Mouse (Mus musculus) layer of hippocampus, adult 18-20 months (tissue): Measurements from ENCODE around the gene Sh2b1. TPM values are rescaled to one million over a fixed set of nuclear protein-coding genes. Genes with fewer than 3 reads are reported as not detected.

ENCODE experiments used
- DNase-seq, 2 experiments: peaks; one replicate each; pipeline ENCODE4 v3.0.0; 2022; ENCODE audit warnings: low spot score in 2 of 2
- total RNA-seq, 2 experiments: library from RNA; stranded (reverse); gene quantifications; 2 replicates each; pipeline ENCODE4 v1.2.3; 2021

Gene Sh2b1
- total RNA-seq, 2 experiments from 2014 or later, result 75.0 to 76.4 TPM

GRCm38 (mm10) chr7:126481699-126482098, 6.5 kb upstream of the Sh2b1 start:
- DNase-seq, result no peak

- DNase-seq, result peak in 1 of 2 experiments; percentile 22
Measured at GRCm38 (mm10) chr7:126474486-126474955, 703 bp downstream of the Sh2b1 start.

- DNase-seq, result no peak
Measured at GRCm38 (mm10) chr7:126473470-126474086, 1.6 kb downstream of the Sh2b1 start.

GRCm38 (mm10) chr7:126472713-126473112, 2.5 kb downstream of the Sh2b1 start:
- DNase-seq, result no peak

GRCm38 (mm10) chr7:126472306-126472705, 2.9 kb downstream of the Sh2b1 start:
- DNase-seq, result no peak

GRCm38 (mm10) chr7:126471853-126472252, 3.4 kb downstream of the Sh2b1 start:
- no peak for DNase-seq

GRCm38 (mm10) chr7:126471361-126471760, 3.9 kb downstream of the Sh2b1 start:
- DNase-seq, result no peak

- no peak for DNase-seq
Measured at GRCm38 (mm10) chr7:126470077-126470476, 5.1 kb downstream of the Sh2b1 start.

- no peak for DNase-seq
Measured at GRCm38 (mm10) chr7:126467834-126468627, 7.2 kb downstream of the Sh2b1 start.

GRCm38 (mm10) chr7:126467271-126467670, 8.0 kb downstream of the Sh2b1 start:
- DNase-seq, result peak in 1 of 2 experiments; percentile 36

GRCm38 (mm10) chr7:126466707-126467106, 8.5 kb downstream of the Sh2b1 start:
- no peak for DNase-seq

GRCm38 (mm10) chr7:126466116-126466515, 9.1 kb downstream of the Sh2b1 start:
- DNase-seq, result no peak

GRCm38 (mm10) chr7:126465246-126466030, 9.8 kb downstream of the Sh2b1 start:
- no peak for DNase-seq

- no peak for DNase-seq
Measured at GRCm38 (mm10) chr7:126464836-126465235, 10.4 kb downstream of the Sh2b1 start.

GRCm38 (mm10) chr7:126464121-126464520, 11.1 kb downstream of the Sh2b1 start:
- DNase-seq, result no peak

GRCm38 (mm10) chr7:126463547-126463946, 11.7 kb downstream of the Sh2b1 start:
- no peak for DNase-seq

GRCm38 (mm10) chr7:126463004-126463403, 12.2 kb downstream of the Sh2b1 start, which contains the start of gene Atp2a1:
Atp2a1 (minus strand) TSS chr7:126463108.
- no peak for DNase-seq

GRCm38 (mm10) chr7:126461626-126462025, 13.6 kb downstream of the Sh2b1 start:
- DNase-seq, result no peak

GRCm38 (mm10) chr7:126460623-126461399, 14.4 kb downstream of the Sh2b1 start:
- no peak for DNase-seq

GRCm38 (mm10) chr7:126458844-126459618, 16.2 kb downstream of the Sh2b1 start:
- no peak for DNase-seq
